Mouse (Mus musculus) stomach, embryonic 14.5 days (tissue): Measurements from ENCODE around the gene Khnyn. TPM values are rescaled to one million over a fixed set of nuclear protein-coding genes. Genes with fewer than 3 reads are reported as not detected.

Source experiments
- ATAC-seq: fragments of 200-750 bp; cut with Nextera tagmentation; 2 replicates; pipeline ENCODE4 v1.8.0; 2017; ENCODE audit warnings: low read depth, moderate TSS enrichment; ENCODE audit not compliant: insufficient number of reproducible peaks, insufficient read depth, low FRiP score
- H3K27ac ChIP-seq: fragments of 300-500 bp; sonication (generic); 2 replicates; pipeline ENCODE4 v1.5.1; 2014; ENCODE audit warnings: mild to moderate bottlenecking, low read length, moderate library complexity, mixed read lengths
- H3K27me3 ChIP-seq: fragments of 300-500 bp; sonication (generic); 2 replicates; pipeline ENCODE4 v1.6.1; 2014; ENCODE audit warnings: low read length, control low read depth, mixed read lengths; ENCODE audit not compliant: control insufficient read depth, insufficient read depth
- H3K36me3 ChIP-seq: fragments of 300-500 bp; sonication (generic); 2 replicates; pipeline ENCODE4 v1.6.1; 2014; ENCODE audit warnings: mild to moderate bottlenecking, control low read depth, low read length, moderate library complexity, mixed read lengths; ENCODE audit not compliant: control insufficient read depth, insufficient read depth
- H3K4me1 ChIP-seq: fragments of 300-500 bp; sonication (generic); 2 replicates; pipeline ENCODE4 v1.6.1; 2014; ENCODE audit warnings: low read length, control low read depth, mixed read lengths; ENCODE audit not compliant: control insufficient read depth, insufficient read depth
- H3K4me2 ChIP-seq: fragments of 300-500 bp; sonication (generic); replicated peaks from 2 replicates; pipeline ENCODE4 v1.6.1; 2014; ENCODE audit warnings: low read depth, low read length, control low read depth
- H3K4me3 ChIP-seq: fragments of 300-500 bp; sonication (generic); 2 replicates; pipeline ENCODE4 v1.5.1; 2014; ENCODE audit warnings: low read depth, low read length, control low read depth
- H3K9ac ChIP-seq: fragments of 300-500 bp; sonication (generic); replicated peaks from 2 replicates; pipeline ENCODE4 v1.6.1; 2014; ENCODE audit warnings: low read depth, mild to moderate bottlenecking, control low read depth, low read length, moderate library complexity, mixed read lengths
- H3K9me3 ChIP-seq: fragments of 300-500 bp; sonication (generic); 2 replicates; pipeline ENCODE4 v1.6.1; 2016; ENCODE audit warnings: low read depth, low read length, control low read depth; ENCODE audit not compliant: control insufficient read depth
- WGBS: fragments of 180-500 bp; shearing (Covaris S2); extraction: QIAGEN DNeasy Blood & Tissue Kit; methylation state at CpG from one replicate; pipeline ENCODE4 v1.1.7; 2014; 5-methylcytosine and 5-hydroxymethylcytosine counted together
- polyA plus RNA-seq: library from polyadenylated mRNA; unstranded; fragments of >200 nt; fragmentation: Nextera tagmentation; extraction: Ambion mirVana; gene quantifications from 2 replicates; pipeline ENCODE4 v1.2.1, GENCODE M21; 2014

The Khnyn gene
- polyA plus RNA-seq, 1 experiment from 2014 or later = 10.4 TPM

DNA sequence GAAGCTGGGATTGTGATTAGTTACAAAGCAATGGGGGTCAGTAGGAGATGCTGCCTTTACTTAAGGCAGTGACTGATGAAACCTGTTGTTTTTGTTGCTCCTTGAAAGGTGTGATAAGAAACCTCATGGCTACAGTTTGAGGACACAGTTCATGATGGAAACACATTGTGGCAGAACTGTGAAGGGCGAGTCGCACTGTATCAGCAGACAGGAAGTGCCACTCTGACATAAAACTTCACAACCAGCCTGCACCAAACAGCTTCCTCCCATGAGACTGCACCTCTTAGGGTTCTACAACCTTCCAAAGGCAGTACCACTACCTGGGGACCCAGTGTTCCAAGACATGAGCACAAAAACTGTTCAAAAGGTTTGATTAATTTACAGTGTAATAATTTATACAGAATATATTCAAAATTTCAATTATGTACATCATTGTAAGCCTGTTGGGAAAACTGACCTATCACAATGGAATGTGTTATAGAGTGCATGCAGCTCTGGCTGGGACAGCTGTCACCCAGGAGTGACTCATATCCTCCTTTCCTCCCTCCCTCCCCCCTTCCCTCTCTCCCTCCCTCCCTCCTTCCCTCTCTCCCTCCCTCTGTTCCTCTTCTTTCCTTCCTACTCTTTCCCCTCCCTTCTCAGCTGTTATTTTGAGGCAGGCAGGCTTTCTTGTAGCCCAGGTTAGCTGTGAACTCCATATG, 61.7 kb downstream of the Khnyn start:
- WGBS = 71% methylated on average over 2 of the region's 2 CpGs
- no peak overlapping the region for H3K4me2 ChIP-seq
- no peak for ATAC-seq

More for the DNA sequence above, 61.7 kb downstream of the Khnyn start:
- H3K27ac ChIP-seq = no peak overlapping the region
- H3K4me3 ChIP-seq = no peak overlapping the region
- H3K9me3 ChIP-seq = no peaks in the 10 kb centered on the region
- no peak overlapping the region for H3K9ac ChIP-seq
- no peaks in the 10 kb centered on the region for H3K4me1 ChIP-seq
- H3K36me3 ChIP-seq = no peaks in the 10 kb centered on the region
- no peaks in the 10 kb centered on the region for H3K27me3 ChIP-seq

Other genes with a start within 250 kb of the Khnyn start
- 93.6 and 105 TPM in 2 replicates for gene Ipo4, start 249.0 kb upstream of the Khnyn start, polyA plus RNA-seq
- gene Gm49378, start 247.1 kb upstream of the Khnyn start, polyA plus RNA-seq = 3.7 and 3.9 TPM in 2 replicates
- gene Tm9sf1, start 241.1 kb upstream of the Khnyn start, polyA plus RNA-seq = 109 and 112 TPM in 2 replicates
- gene Tssk4, start 234.8 kb upstream of the Khnyn start, polyA plus RNA-seq = 0.59 and 1.6 TPM in 2 replicates
- gene Mdp1, start 224.4 kb upstream of the Khnyn start, polyA plus RNA-seq = 54.8 and 55.8 TPM in 2 replicates
- 56.8 and 63.6 TPM in 2 replicates for gene Gmpr2, start 213.0 kb upstream of the Khnyn start, polyA plus RNA-seq
- 535 and 580 TPM in 2 replicates for gene Nedd8, start 212.8 kb upstream of the Khnyn start, polyA plus RNA-seq
- 44.2 and 45.5 TPM in 2 replicates for gene Tinf2, start 203.1 kb upstream of the Khnyn start, polyA plus RNA-seq
- 19.5 and 21.3 TPM in 2 replicates for gene Tgm1, start 171.0 kb upstream of the Khnyn start, polyA plus RNA-seq
- gene Rabggta, start 162.7 kb upstream of the Khnyn start, polyA plus RNA-seq = 30.0 and 31.0 TPM in 2 replicates
- gene Dhrs1, start 139.3 kb upstream of the Khnyn start, polyA plus RNA-seq = 83.0 and 99.4 TPM in 2 replicates
- 36.6 and 38.8 TPM in 2 replicates for gene Nop9, start 139.3 kb upstream of the Khnyn start, polyA plus RNA-seq
- gene Cideb, start 126.5 kb upstream of the Khnyn start, polyA plus RNA-seq = 2.3 and 2.6 TPM in 2 replicates
- 0.13 and 0.52 TPM in 2 replicates for gene Ltb4r2, start 123.5 kb upstream of the Khnyn start, polyA plus RNA-seq
- 0.42 and 0.88 TPM in 2 replicates for gene Ltb4r1, start 119.0 kb upstream of the Khnyn start, polyA plus RNA-seq
- gene Adcy4, start 100.9 kb upstream of the Khnyn start, polyA plus RNA-seq = 4.3 and 5.8 TPM in 2 replicates
- 25.3 and 32.3 TPM in 2 replicates for gene Ripk3, start 96.1 kb upstream of the Khnyn start, polyA plus RNA-seq
- gene Nfatc4, start 61.8 kb upstream of the Khnyn start, polyA plus RNA-seq = 54.9 and 56.6 TPM in 2 replicates
- gene Nynrin, start 30.9 kb upstream of the Khnyn start, polyA plus RNA-seq = 14.2 and 17.2 TPM in 2 replicates
- 0.36 and 0.45 TPM in 2 replicates for gene Cbln3, start 555 bp upstream of the Khnyn start, polyA plus RNA-seq
- 64.4 and 71.5 TPM in 2 replicates for gene Sdr39u1, start 15.3 kb downstream of the Khnyn start, polyA plus RNA-seq
- 2.6 and 3.4 TPM in 2 replicates for gene Cma1, start 59.7 kb downstream of the Khnyn start, polyA plus RNA-seq
- not detected in 2 replicates for gene Cma2, start 66.0 kb downstream of the Khnyn start, polyA plus RNA-seq
- gene Mcpt1, start 133.0 kb downstream of the Khnyn start, polyA plus RNA-seq = 0.58 and 0.86 TPM in 2 replicates
- not detected in 2 replicates for gene Mcpt9, start 145.5 kb downstream of the Khnyn start, polyA plus RNA-seq
- gene Mcpt2, start 157.1 kb downstream of the Khnyn start, polyA plus RNA-seq = 0.64 and 1.0 TPM in 2 replicates
- 0.52 and 1.2 TPM in 2 replicates for gene Mcpt4, start 177.4 kb downstream of the Khnyn start, polyA plus RNA-seq
- gene Mcpt8, start 200.3 kb downstream of the Khnyn start, polyA plus RNA-seq = 1.0 and 1.5 TPM in 2 replicates
- 0.43 and 0.51 TPM in 2 replicates for gene Ctsg, start 217.6 kb downstream of the Khnyn start, polyA plus RNA-seq
- not detected in 2 replicates for gene Gzme, start 235.7 kb downstream of the Khnyn start, polyA plus RNA-seq
- not detected in 2 replicates for gene Gzmd, start 247.7 kb downstream of the Khnyn start, polyA plus RNA-seq